In the genomic region with DNA sequence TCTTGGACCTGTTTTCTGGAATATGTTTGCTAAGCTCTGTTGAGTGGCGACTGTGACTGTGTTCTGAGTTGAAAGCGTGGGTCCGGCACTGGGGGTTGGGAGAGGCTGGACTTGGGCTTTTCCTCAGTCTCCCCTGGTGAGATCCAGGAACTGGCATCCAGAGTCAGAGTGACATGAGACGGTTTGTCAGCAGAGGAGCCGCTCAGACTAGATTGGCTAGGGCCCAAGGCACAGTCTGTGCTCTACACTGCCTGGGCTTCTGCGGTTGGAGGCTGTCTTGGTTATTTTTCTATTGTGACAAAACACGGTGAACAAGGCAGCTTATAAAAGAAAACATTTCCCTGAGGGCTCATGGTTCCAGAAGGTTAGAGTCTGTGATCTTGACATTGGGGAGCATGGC, we compare ENCODE assay signal across 22 mouse cellular contexts. TPM values are rescaled to one million over a fixed set of nuclear protein-coding genes. Genes with fewer than 3 reads are reported as not detected.
DNase-seq lines count a peak whose midpoint lies in the region; TF ChIP-seq lines count a peak whose summit lies in the region.
"Had no signal": no experiment of that assay in that cellular context is flagged by ENCODE, and none has a peak within 500 bp of the region (broad histone marks: within the 10 kb centered on the region; RNA-seq: fewer than 3 reads in every experiment).

No protein-coding gene starts in this region.

- no peak overlapping the region for H3K27ac ChIP-seq in gastrocnemius, adult 2 months
- H3K27ac ChIP-seq: forebrain, embryonic 15.5 days; limb, embryonic 15.5 days; liver, embryonic 14.5 days; lung, embryonic 15.5 days; midbrain, embryonic 13.5 days; neural tube, embryonic 12.5 days had no signal

- intact Hi-C loops in gastrocnemius, adult 2 months (cut with DNase I), result no loop called here
- intact Hi-C loops in gastrocnemius, postnatal 36 days (cut with DNase I), result no loop called here

- H3K4me3 ChIP-seq in gastrocnemius, adult 2 months, result no peak overlapping the region
- H3K4me3 ChIP-seq: forebrain, embryonic 15.5 days; limb, embryonic 15.5 days; lung, embryonic 15.5 days; megakaryocyte, embryonic 14.5 days; midbrain, embryonic 13.5 days; neural tube, embryonic 12.5 days had no signal

- TF ChIP-seq CTCF in gastrocnemius, adult 2 months (IDR thresholded peaks at IDR 0.05), result no peak

- DNase-seq in cerebellum, postnatal 10 days, result peak; percentile 68 to 73
- DNase-seq in cerebellum, adult 11 months, result no peak
- DNase-seq in gastrocnemius, adult 2 months, result peak; percentile 51
- no peak for DNase-seq in gastrocnemius, postnatal 36 days
- peak; percentile 47 for DNase-seq in ovary, adult 18-20 months (ENCODE audit: low spot score)
- no peak for DNase-seq in ovary, postnatal 14 days (ENCODE audit: low spot score)
- peak; percentile 30 for DNase-seq in skeletal muscle tissue, adult 2 months (ENCODE audit: low read depth, low spot score)
- DNase-seq in embryo, embryonic 10 days (ENCODE audit: low spot score), result no peak
- DNase-seq: B cell, adult 2 months; kidney, adult 9 months; kidney, postnatal 14 days; lung, postnatal 36 days had no signal

RNA-seq across cellular contexts. Expression of gene Alox12b, which starts 9.2 kb away (rescaled TPM):
- total RNA-seq in gastrocnemius, adult 2 months (2021), result not detected
- not detected for total RNA-seq in gastrocnemius, postnatal 36 days (2021)
- total RNA-seq: CH12.LX; G1E; hematopoietic stem cell, adult 5-6 weeks had no signal

RNA-seq across cellular contexts. Expression of gene Aloxe3, which starts 21.9 kb away (rescaled TPM):
- not detected for total RNA-seq in gastrocnemius, adult 2 months (2021)
- total RNA-seq in gastrocnemius, postnatal 36 days (2021), result not detected
- total RNA-seq: hematopoietic stem cell, adult 5-6 weeks had no signal

RNA-seq across cellular contexts. Expression of gene 9130213A22Rik, which starts 25.2 kb away (rescaled TPM):
- total RNA-seq in gastrocnemius, adult 2 months (2021), result under 1 TPM in 1 of 2 experiments, not detected in 1; 0.20 TPM
- total RNA-seq in gastrocnemius, postnatal 36 days (2021), result not detected
- total RNA-seq: CH12.LX; hematopoietic stem cell, adult 5-6 weeks had no signal

RNA-seq across cellular contexts. Expression of gene Hes7, which starts 27.3 kb away (rescaled TPM):
- not detected for total RNA-seq in gastrocnemius, adult 2 months (2021)
- not detected for total RNA-seq in gastrocnemius, postnatal 36 days (2021)
- total RNA-seq: hematopoietic stem cell, adult 5-6 weeks had no signal

RNA-seq across cellular contexts. Expression of gene Alox8, which starts 50.1 kb away (rescaled TPM):
- total RNA-seq in gastrocnemius, adult 2 months (2021), result not detected
- not detected for total RNA-seq in gastrocnemius, postnatal 36 days (2021)

Comparison
In these comparisons a context has a peak if more than half of its experiments do, and no peak if none do; other contexts are left out.
1. DNase-seq: peak in cerebellum, postnatal 10 days (2 of 2), gastrocnemius, adult 2 months (single experiment), ovary, adult 18-20 months (single experiment) and skeletal muscle tissue, adult 2 months (single experiment); none in cerebellum, adult 11 months (single experiment), gastrocnemius, postnatal 36 days (0 of 2), ovary, postnatal 14 days (single experiment) and embryo, embryonic 10 days (single experiment).